Mouse (Mus musculus): ENCODE data around the gene Htatip2. TPM values are rescaled to one million over a fixed set of nuclear protein-coding genes. Genes with fewer than 3 reads are reported as not detected.

Htatip2 gene
- polyA plus RNA-seq, 1 experiment from 2014 or later = 39.0 TPM

DNA sequence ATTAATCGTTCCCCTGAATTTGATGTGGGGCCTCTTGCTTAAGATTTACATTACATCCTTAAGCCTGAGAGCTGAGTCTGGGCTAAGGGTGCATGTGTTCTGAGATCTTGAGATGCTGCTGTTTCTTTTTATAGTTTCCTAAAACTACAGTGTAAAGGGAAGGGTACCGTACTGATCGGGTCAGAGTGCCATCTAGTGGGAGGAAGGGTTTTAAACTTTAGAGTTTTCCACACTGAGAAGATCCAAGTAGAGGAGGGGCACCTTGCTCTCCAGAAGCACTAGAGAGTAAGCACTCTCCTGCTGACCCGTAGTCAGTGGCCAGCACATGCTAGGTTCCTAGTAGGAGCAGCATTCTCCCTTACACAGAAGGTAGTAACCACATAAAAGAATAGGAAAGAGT is 52.4 kb downstream of the Htatip2 start:
- no peak overlapping the region for H3K9ac ChIP-seq
- ATAC-seq (ENCODE audit: low read depth) (no peak), DNase-seq (no peak)
- peaks cover 9% of the 10 kb centered on the region for H3K4me1 ChIP-seq (replicated peaks)
- no peak overlapping the region for H3K4me3 ChIP-seq (replicated peaks)
- H3K36me3 ChIP-seq = peaks cover 56% of the 10 kb centered on the region
- no peak overlapping the region for H3K4me2 ChIP-seq
- no peak overlapping the region for H3K27ac ChIP-seq
- no peaks in the 10 kb centered on the region for H3K9me3 ChIP-seq (replicated peaks)
- WGBS (ENCODE audit: insufficient replicate concordance) = 60% methylated on average over 4 of the region's 4 CpGs
- H3K27me3 ChIP-seq = no peaks in the 10 kb centered on the region

DNA sequence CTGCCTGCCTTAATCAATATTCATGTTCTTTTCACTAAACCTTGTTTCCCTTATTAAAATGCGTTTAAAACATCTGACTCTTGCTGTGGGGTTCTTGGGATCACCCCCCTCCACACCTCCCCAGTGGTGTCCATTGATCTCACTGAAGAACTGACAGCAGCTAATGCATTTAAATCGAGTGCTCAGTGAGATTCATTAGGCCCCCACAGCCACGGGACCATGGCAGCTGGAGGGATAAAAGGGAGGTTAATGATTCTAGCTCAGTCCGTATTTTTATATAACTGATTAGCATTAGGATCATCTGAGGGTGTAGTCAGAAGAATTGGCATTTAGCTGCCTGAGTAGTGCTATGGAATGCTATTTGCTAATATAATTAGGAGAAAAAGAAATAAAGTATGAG is 60.5 kb downstream of the Htatip2 start:
- no peak for DNase-seq
- no peak overlapping the region for H3K4me3 ChIP-seq (replicated peaks)
- H3K9me3 ChIP-seq (replicated peaks) = no peaks in the 10 kb centered on the region
- H3K4me1 ChIP-seq (replicated peaks) = no peaks in the 10 kb centered on the region
- ATAC-seq (ENCODE audit: low read depth) = no peak
- H3K27me3 ChIP-seq = no peaks in the 10 kb centered on the region
- H3K4me2 ChIP-seq = no peak overlapping the region
- WGBS (ENCODE audit: insufficient replicate concordance) = 77% methylated on average over 4 of the region's 4 CpGs
- H3K27ac ChIP-seq = no peak overlapping the region
- H3K9ac ChIP-seq = no peak overlapping the region
- peaks cover 37% of the 10 kb centered on the region for H3K36me3 ChIP-seq

DNA sequence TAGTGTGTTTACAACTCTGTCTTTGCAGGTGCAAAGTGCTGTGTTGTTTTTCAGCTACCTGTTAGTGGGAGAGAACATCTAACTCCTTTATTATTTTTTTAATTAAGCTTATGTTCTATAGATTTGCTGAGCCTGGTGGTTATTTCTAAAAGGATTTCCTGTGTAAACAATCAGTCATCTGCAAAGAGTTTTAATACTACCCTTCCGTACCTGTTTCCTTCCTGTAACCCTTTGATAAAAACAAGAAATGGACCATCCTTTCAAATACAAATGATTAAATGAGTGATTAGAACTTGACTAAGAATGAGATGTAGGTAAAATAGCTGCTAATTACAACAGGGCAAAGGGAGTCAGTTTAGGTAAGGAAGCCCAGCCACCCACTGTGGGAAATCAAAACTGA is 62.5 kb downstream of the Htatip2 start:
- no peak for ATAC-seq (ENCODE audit: low read depth)
- no peaks in the 10 kb centered on the region for H3K27me3 ChIP-seq
- WGBS (ENCODE audit: insufficient replicate concordance) = 81% methylated on average over 1 of the region's 1 CpGs
- H3K4me3 ChIP-seq (replicated peaks) = no peak overlapping the region
- H3K4me1 ChIP-seq (replicated peaks) = no peaks in the 10 kb centered on the region
- DNase-seq = no peak
- H3K36me3 ChIP-seq = peaks cover 35% of the 10 kb centered on the region
- H3K27ac ChIP-seq = no peak overlapping the region
- H3K4me2 ChIP-seq = no peak overlapping the region
- H3K9ac ChIP-seq = no peak overlapping the region
- no peaks in the 10 kb centered on the region for H3K9me3 ChIP-seq (replicated peaks)

DNA sequence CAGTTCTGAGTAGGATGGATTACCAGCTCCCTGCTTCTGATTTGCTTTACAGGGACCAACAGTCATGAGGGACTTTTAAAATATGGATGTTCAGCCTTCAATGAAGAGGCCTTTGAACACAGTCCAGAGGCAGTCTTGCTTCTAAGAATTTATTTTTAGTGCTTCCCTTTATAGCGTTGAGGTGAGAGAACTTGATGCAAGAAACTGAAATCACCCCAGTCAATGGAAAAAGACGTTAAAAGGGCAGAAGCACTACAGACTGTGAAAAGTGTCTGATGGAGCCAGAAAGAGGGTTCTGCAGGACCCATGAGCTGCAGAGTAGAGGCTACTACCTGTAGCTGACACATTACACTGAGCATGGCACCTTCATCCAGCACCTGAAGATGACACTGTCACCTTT is 63.1 kb downstream of the Htatip2 start:
- no peaks in the 10 kb centered on the region for H3K27me3 ChIP-seq
- H3K9me3 ChIP-seq (replicated peaks) = no peaks in the 10 kb centered on the region
- no peak overlapping the region for H3K9ac ChIP-seq
- peaks cover 40% of the 10 kb centered on the region for H3K36me3 ChIP-seq
- DNase-seq = no peak
- no peak overlapping the region for H3K4me2 ChIP-seq
- no peaks in the 10 kb centered on the region for H3K4me1 ChIP-seq (replicated peaks)
- WGBS (ENCODE audit: insufficient replicate concordance) = 71% methylated on average over 2 of the region's 2 CpGs
- H3K4me3 ChIP-seq (replicated peaks) = no peak overlapping the region
- H3K27ac ChIP-seq = no peak overlapping the region
- ATAC-seq (ENCODE audit: low read depth) = no peak

Other genes with a start within 250 kb of the Htatip2 start
- 0.10 TPM in 2 replicates for gene Dbx1, start 122.3 kb upstream of the Htatip2 start, polyA plus RNA-seq (2015; fragmentation: Nextera tagmentation; extraction: Ambion mirVana)
- gene Prmt3, start 19.2 kb downstream of the Htatip2 start, polyA plus RNA-seq (2015; fragmentation: Nextera tagmentation; extraction: Ambion mirVana) = 32.3 and 36.4 TPM in 2 replicates
- not detected in 2 replicates for gene Slc6a5, start 151.0 kb downstream of the Htatip2 start, polyA plus RNA-seq (2015; fragmentation: Nextera tagmentation; extraction: Ambion mirVana)
- 0.12 and 0.15 TPM in 2 replicates for gene Nell1, start 215.7 kb downstream of the Htatip2 start, polyA plus RNA-seq (2015; fragmentation: Nextera tagmentation; extraction: Ambion mirVana)

Data from liver, embryonic 13.5 days (tissue).